Mouse (Mus musculus): ENCODE measurements around the gene Gse1.
A peak's percentile ranks its signal among the peaks of the same experiment; 100 is the strongest.

The Gse1 gene

GRCm38 (mm10) chr8:120569123-120569522 is 340.9 kb downstream of the Gse1 start:
- no peak for DNase-seq (ENCODE audit: low read depth, low spot score)

GRCm38 (mm10) chr8:120569939-120570715 is 341.9 kb downstream of the Gse1 start:
- DNase-seq (ENCODE audit: low read depth, low spot score), result no peak

GRCm38 (mm10) chr8:120571561-120571960 is 343.3 kb downstream of the Gse1 start:
- no peak for DNase-seq (ENCODE audit: low read depth, low spot score)

- no peak for DNase-seq (ENCODE audit: low read depth, low spot score)
These were observed 344.3 kb downstream of the Gse1 start for GRCm38 (mm10) chr8:120572534-120572933.

GRCm38 (mm10) chr8:120573866-120574265 is 345.6 kb downstream of the Gse1 start:
- DNase-seq (ENCODE audit: low read depth, low spot score), result no peak

GRCm38 (mm10) chr8:120574941-120575340 is 346.7 kb downstream of the Gse1 start:
- DNase-seq (ENCODE audit: low read depth, low spot score), result no peak

GRCm38 (mm10) chr8:120575801-120576200 is 347.5 kb downstream of the Gse1 start:
- DNase-seq (ENCODE audit: low read depth, low spot score), result no peak

- no peak for DNase-seq (ENCODE audit: low read depth, low spot score)
These were observed 349.6 kb downstream of the Gse1 start for GRCm38 (mm10) chr8:120577821-120578220.

GRCm38 (mm10) chr8:120580336-120581000 is 352.2 kb downstream of the Gse1 start:
- DNase-seq (ENCODE audit: low read depth, low spot score), result no peak

GRCm38 (mm10) chr8:120581329-120581728 is 353.1 kb downstream of the Gse1 start:
- no peak for DNase-seq (ENCODE audit: low read depth, low spot score)

- DNase-seq (ENCODE audit: low read depth, low spot score), result no peak
These were observed 353.6 kb downstream of the Gse1 start for GRCm38 (mm10) chr8:120581811-120582210.

- DNase-seq (ENCODE audit: low read depth, low spot score), result no peak
These were observed 357.3 kb downstream of the Gse1 start for GRCm38 (mm10) chr8:120585521-120585920.

- peak; percentile 99 for DNase-seq (ENCODE audit: low read depth, low spot score)
These were observed 360.9 kb downstream of the Gse1 start, which contains the start of gene Gins2 for GRCm38 (mm10) chr8:120588908-120589771. Gins2 (minus strand) TSS chr8:120589304.

- peak; percentile 50 for DNase-seq (ENCODE audit: low read depth, low spot score)
These were observed 361.7 kb downstream of the Gse1 start for GRCm38 (mm10) chr8:120589921-120590320.

GRCm38 (mm10) chr8:120591587-120592292 is 363.5 kb downstream of the Gse1 start:
- DNase-seq (ENCODE audit: low read depth, low spot score), result no peak

GRCm38 (mm10) chr8:120594571-120594970 is 366.3 kb downstream of the Gse1 start:
- no peak for DNase-seq (ENCODE audit: low read depth, low spot score)

GRCm38 (mm10) chr8:120595963-120596362 is 367.7 kb downstream of the Gse1 start:
- DNase-seq (ENCODE audit: low read depth, low spot score), result peak; percentile 45

- DNase-seq (ENCODE audit: low read depth, low spot score), result no peak
These were observed 370.3 kb downstream of the Gse1 start for GRCm38 (mm10) chr8:120598579-120598978.

- DNase-seq (ENCODE audit: low read depth, low spot score), result peak; percentile 54
These were observed 371.2 kb downstream of the Gse1 start for GRCm38 (mm10) chr8:120599504-120599903.

GRCm38 (mm10) chr8:120602672-120603071 is 374.4 kb downstream of the Gse1 start:
- no peak for DNase-seq (ENCODE audit: low read depth, low spot score)

- DNase-seq (ENCODE audit: low read depth, low spot score), result no peak
These were observed 379.2 kb downstream of the Gse1 start for GRCm38 (mm10) chr8:120607460-120607859.
